Mouse (Mus musculus) heart, embryonic 15.5 days (tissue): Measurements from ENCODE around the gene Prkg1. TPM values are rescaled to one million over a fixed set of nuclear protein-coding genes. Genes with fewer than 3 reads are reported as not detected.

Experiments
- ATAC-seq: fragments of 200-750 bp; cut with Nextera tagmentation; replicated peaks from 2 replicates; pipeline ENCODE4 v1.8.0; 2017; ENCODE audit warnings: low read depth, moderate TSS enrichment; ENCODE audit not compliant: insufficient number of reproducible peaks, insufficient read depth, low FRiP score
- H3K27ac ChIP-seq: fragments of 300-500 bp; sonication (generic); 2 replicates; pipeline ENCODE4 v1.5.1; 2015; ENCODE audit warnings: mild to moderate bottlenecking, inconsistent platforms
- H3K27me3 ChIP-seq: fragments of 300-500 bp; sonication (generic); 2 replicates; pipeline ENCODE4 v1.6.1; 2015; ENCODE audit warnings: inconsistent platforms
- H3K36me3 ChIP-seq: fragments of 300-500 bp; sonication (generic); 2 replicates; pipeline ENCODE4 v1.6.1; 2015; ENCODE audit warnings: mild to moderate bottlenecking, inconsistent platforms
- H3K4me1 ChIP-seq: fragments of 300-500 bp; sonication (generic); replicated peaks from 2 replicates; pipeline ENCODE4 v1.6.1; 2015; ENCODE audit warnings: inconsistent platforms
- H3K4me2 ChIP-seq: fragments of 300-500 bp; sonication (generic); 2 replicates; pipeline ENCODE4 v1.6.1; 2015; ENCODE audit warnings: inconsistent platforms, mild to moderate bottlenecking, moderate library complexity
- H3K4me3 ChIP-seq: fragments of 300-500 bp; sonication (generic); 2 replicates; pipeline ENCODE4 v1.5.1; 2015; ENCODE audit warnings: mild to moderate bottlenecking, inconsistent platforms
- H3K9ac ChIP-seq: fragments of 300-500 bp; sonication (generic); 2 replicates; pipeline ENCODE4 v1.6.1; 2015; ENCODE audit warnings: mild to moderate bottlenecking, inconsistent platforms
- H3K9me3 ChIP-seq: fragments of 300-500 bp; sonication (generic); replicated peaks from 2 replicates; pipeline ENCODE4 v1.6.1; 2016; ENCODE audit warnings: inconsistent platforms
- WGBS: fragments of 180-500 bp; shearing (Covaris S2); methylation state at CpG from one replicate; pipeline ENCODE4 v1.1.7; 2015; ENCODE audit warnings: mixed read lengths; 5-methylcytosine and 5-hydroxymethylcytosine counted together
- polyA plus RNA-seq: library from polyadenylated mRNA; unstranded; fragments of >200 nt; fragmentation: Nextera tagmentation; extraction: Ambion mirVana; gene quantifications from 2 replicates; pipeline ENCODE4 v1.2.1, GENCODE M21; 2015

Gene Prkg1
- polyA plus RNA-seq, 1 experiment from 2014 or later = 6.0 TPM

- no peak for ATAC-seq
- H3K4me3 ChIP-seq = no peak overlapping the region
Observed at GRCm38 (mm10) chr19:30833045-30833651, 931.7 kb downstream of the Prkg1 start.

DNA sequence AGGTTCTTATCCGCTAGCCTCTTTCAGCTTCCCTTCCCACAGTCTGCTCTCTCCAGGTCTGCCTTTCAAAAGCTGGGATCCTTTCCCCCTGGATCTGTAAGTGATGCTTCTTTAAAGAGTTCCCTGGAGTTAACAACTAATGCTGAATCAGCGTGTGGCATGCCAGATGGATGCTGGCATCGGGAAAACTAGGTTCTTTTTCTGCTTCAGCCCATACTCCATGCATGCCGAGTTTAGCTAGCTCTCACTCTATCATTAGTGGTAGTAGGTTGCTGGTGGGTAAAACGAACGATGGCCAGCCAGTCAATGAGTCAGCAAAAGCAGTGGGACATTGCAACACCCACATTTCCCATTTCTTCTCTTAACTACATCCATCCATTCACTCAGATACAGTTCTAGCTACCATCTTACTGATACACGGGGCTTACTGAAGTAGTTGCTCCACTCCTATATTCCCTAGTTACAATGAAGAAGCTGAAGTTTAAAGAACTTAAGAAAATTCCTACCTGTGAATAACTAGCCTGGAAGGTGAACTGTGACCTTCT, 935.5 kb downstream of the Prkg1 start:
- Histone ChIP-seq H3K4me3 (no peak overlapping the region), H3K9me3 (no peaks in the 10 kb centered on the region), H3K27me3 (no peaks in the 10 kb centered on the region), H3K4me2 (no peak overlapping the region), H3K9ac (no peak overlapping the region), H3K27ac (no peak overlapping the region), H3K36me3 (no peaks in the 10 kb centered on the region), H3K4me1 (no peaks in the 10 kb centered on the region)
- 77% methylated on average over 7 of the region's 7 CpGs for WGBS
- ATAC-seq = no peak

More at GRCm38 (mm10) chr19:30833045-30833651, 931.7 kb downstream of the Prkg1 start:
- Histone ChIP-seq H3K9me3 (no peaks in the 10 kb centered on the region), H3K9ac (no peak overlapping the region), H3K36me3 (no peaks in the 10 kb centered on the region), H3K27ac (no peak overlapping the region), H3K4me2 (no peak overlapping the region), H3K4me1 (no peaks in the 10 kb centered on the region), H3K27me3 (no peaks in the 10 kb centered on the region)
- WGBS = 18% methylated on average over 1 of the region's 1 CpGs

DNA sequence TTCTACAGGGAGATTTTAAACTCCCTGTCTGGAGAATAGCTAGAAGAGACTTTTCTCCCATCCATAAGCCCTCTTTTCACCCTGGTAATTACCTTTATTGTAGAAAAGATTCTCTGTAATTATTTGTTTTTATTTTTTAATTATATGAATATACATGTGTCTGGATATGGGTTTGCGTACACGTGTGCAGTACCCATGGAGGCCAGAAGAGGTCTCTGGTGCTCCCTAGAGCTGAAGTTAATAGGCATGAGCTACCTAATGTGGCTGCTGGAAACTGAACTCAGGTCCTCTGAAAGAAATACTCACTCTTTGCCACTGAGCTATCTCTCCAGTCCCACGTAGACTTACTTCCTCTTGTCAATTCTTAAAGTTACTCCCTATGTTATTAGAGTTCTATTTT, 937.0 kb downstream of the Prkg1 start:
- ATAC-seq = no peak
- WGBS = 79% methylated on average over 3 of the region's 3 CpGs
- no peak overlapping the region for H3K27ac ChIP-seq

GRCm38 (mm10) chr19:30826106-30826505, 938.7 kb downstream of the Prkg1 start:
- H3K27ac ChIP-seq = no peak overlapping the region

More for the DNA sequence above, 937.0 kb downstream of the Prkg1 start:
- Histone ChIP-seq H3K9me3 (no peaks in the 10 kb centered on the region), H3K9ac (no peak overlapping the region), H3K36me3 (no peaks in the 10 kb centered on the region), H3K27me3 (no peaks in the 10 kb centered on the region), H3K4me2 (no peak overlapping the region), H3K4me1 (no peaks in the 10 kb centered on the region), H3K4me3 (no peak overlapping the region)

DNA sequence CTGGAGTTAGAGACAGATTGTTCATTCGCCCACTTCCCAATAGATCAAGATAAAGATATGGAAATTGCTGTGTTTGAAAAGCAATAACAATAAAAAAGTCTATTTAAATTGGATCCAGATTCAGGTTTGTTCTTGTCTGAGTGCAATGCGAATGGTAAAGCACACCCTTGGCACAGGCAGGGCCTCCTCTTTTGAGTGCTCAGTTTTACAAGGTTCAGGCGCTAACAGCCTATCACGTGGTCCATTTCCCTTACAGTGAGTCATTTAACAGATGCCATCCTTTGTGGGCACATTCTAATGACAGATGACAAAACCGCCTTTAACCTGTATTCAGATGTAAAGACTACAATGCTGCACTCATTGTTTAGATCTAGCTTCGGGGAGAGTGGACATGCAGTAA, 949.2 kb downstream of the Prkg1 start:
- no peak for ATAC-seq
- Histone ChIP-seq H3K9ac (no peak overlapping the region), H3K4me2 (no peak overlapping the region), H3K9me3 (no peaks in the 10 kb centered on the region), H3K27ac (no peak overlapping the region), H3K27me3 (no peaks in the 10 kb centered on the region), H3K4me1 (no peaks in the 10 kb centered on the region), H3K36me3 (no peaks in the 10 kb centered on the region), H3K4me3 (no peak overlapping the region)
- 72% methylated on average over 6 of the region's 6 CpGs for WGBS

More at GRCm38 (mm10) chr19:30826106-30826505, 938.7 kb downstream of the Prkg1 start:
- H3K36me3 ChIP-seq = no peaks in the 10 kb centered on the region
- H3K4me1 ChIP-seq = no peaks in the 10 kb centered on the region
- no peak overlapping the region for H3K4me2 ChIP-seq
- H3K27me3 ChIP-seq = no peaks in the 10 kb centered on the region
- ATAC-seq = no peak
- no peak overlapping the region for H3K4me3 ChIP-seq
- H3K9me3 ChIP-seq = no peaks in the 10 kb centered on the region
- H3K9ac ChIP-seq = no peak overlapping the region
- 34% methylated on average over 2 of the region's 2 CpGs for WGBS

GRCm38 (mm10) chr19:30806265-30806664, 958.6 kb downstream of the Prkg1 start:
- H3K4me1 ChIP-seq = peaks cover 4% of the 10 kb centered on the region
- no peak overlapping the region for H3K27ac ChIP-seq
- H3K9ac ChIP-seq = no peak overlapping the region
- ATAC-seq = no peak
- no peaks in the 10 kb centered on the region for H3K27me3 ChIP-seq
- no peaks in the 10 kb centered on the region for H3K36me3 ChIP-seq
- no peak overlapping the region for H3K4me3 ChIP-seq
- no peak overlapping the region for H3K4me2 ChIP-seq
- WGBS = 67% methylated on average over 5 of the region's 5 CpGs
- H3K9me3 ChIP-seq = no peaks in the 10 kb centered on the region

DNA sequence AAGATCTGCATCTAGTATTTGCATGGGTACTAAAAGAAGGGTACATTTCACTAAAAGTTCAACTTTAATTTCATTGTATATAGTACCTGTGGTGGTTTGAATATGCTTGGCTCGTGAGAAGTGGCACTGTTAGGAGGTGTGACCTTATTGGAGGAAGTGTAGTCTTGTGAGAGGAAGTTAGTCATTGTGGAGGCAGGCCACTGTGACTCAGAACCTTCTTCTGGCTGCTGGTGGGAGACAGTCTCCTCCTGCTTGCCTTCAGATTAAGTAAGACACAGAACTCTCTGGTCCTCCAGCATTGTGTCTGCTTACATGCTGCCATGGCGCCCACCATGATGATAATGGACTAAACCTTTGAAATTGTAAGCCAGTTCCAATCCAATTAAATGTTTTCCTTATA, 984.0 kb downstream of the Prkg1 start:
- no peak for ATAC-seq

GRCm38 (mm10) chr19:30768316-30768715, 996.5 kb downstream of the Prkg1 start:
- no peaks in the 10 kb centered on the region for H3K36me3 ChIP-seq
- no peak overlapping the region for H3K9ac ChIP-seq
- H3K4me3 ChIP-seq = no peak overlapping the region
- H3K9me3 ChIP-seq = no peaks in the 10 kb centered on the region
- H3K4me1 ChIP-seq = no peaks in the 10 kb centered on the region
- H3K27me3 ChIP-seq = no peaks in the 10 kb centered on the region
- no peak overlapping the region for H3K4me2 ChIP-seq
- H3K27ac ChIP-seq = no peak overlapping the region
- no peak for ATAC-seq
- WGBS = 30% methylated on average over 1 of the region's 1 CpGs

More for the DNA sequence above, 984.0 kb downstream of the Prkg1 start:
- Histone ChIP-seq H3K36me3 (no peaks in the 10 kb centered on the region), H3K4me1 (no peaks in the 10 kb centered on the region), H3K27me3 (no peaks in the 10 kb centered on the region), H3K4me3 (no peak overlapping the region), H3K9me3 (no peaks in the 10 kb centered on the region), H3K9ac (no peak overlapping the region), H3K4me2 (no peak overlapping the region), H3K27ac (no peak overlapping the region)
- WGBS = 72% methylated on average over 2 of the region's 2 CpGs

GRCm38 (mm10) chr19:30744426-30744825, 1020.4 kb downstream of the Prkg1 start:
- no peaks in the 10 kb centered on the region for H3K36me3 ChIP-seq
- no peak overlapping the region for H3K4me3 ChIP-seq
- ATAC-seq = no peak
- H3K9me3 ChIP-seq = no peaks in the 10 kb centered on the region
- no peak overlapping the region for H3K27ac ChIP-seq
- H3K27me3 ChIP-seq = no peaks in the 10 kb centered on the region
- H3K4me2 ChIP-seq = no peak overlapping the region
- no peak overlapping the region for H3K9ac ChIP-seq
- H3K4me1 ChIP-seq = no peaks in the 10 kb centered on the region

DNA sequence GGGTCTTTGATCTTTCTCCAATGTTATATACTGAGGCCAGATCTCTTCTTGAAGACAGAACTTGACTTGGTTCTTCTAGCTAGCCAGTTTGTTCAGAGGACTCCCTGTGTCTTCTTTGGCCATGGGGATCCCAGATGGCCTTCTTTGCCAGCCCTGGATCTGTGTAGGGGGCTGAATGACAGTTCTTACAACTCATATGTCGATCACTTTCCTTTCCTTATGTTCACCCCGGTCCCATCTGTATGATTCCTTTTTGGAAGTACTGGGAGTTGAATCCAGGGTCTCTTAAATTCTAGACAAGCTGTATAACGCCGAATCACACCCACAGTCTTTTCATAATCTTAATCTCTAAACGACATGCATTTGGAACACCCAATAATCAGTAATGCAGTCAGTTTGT, 1065.7 kb downstream of the Prkg1 start:
- no peaks in the 10 kb centered on the region for H3K27me3 ChIP-seq
- H3K4me1 ChIP-seq = no peaks in the 10 kb centered on the region
- no peak overlapping the region for H3K27ac ChIP-seq
- no peak for ATAC-seq
- 88% methylated on average over 5 of the region's 5 CpGs for WGBS
- H3K9ac ChIP-seq = no peak overlapping the region
- no peaks in the 10 kb centered on the region for H3K9me3 ChIP-seq
- no peak overlapping the region for H3K4me3 ChIP-seq
- H3K4me2 ChIP-seq = no peak overlapping the region
- no peaks in the 10 kb centered on the region for H3K36me3 ChIP-seq

- H3K4me2 ChIP-seq = no peak overlapping the region
- no peak overlapping the region for H3K9ac ChIP-seq
- no peaks in the 10 kb centered on the region for H3K36me3 ChIP-seq
- ATAC-seq = no peak
- H3K27me3 ChIP-seq = no peaks in the 10 kb centered on the region
- WGBS = 89% methylated on average over 2 of the region's 2 CpGs
- H3K27ac ChIP-seq = no peak overlapping the region
- no peak overlapping the region for H3K4me3 ChIP-seq
- no peaks in the 10 kb centered on the region for H3K9me3 ChIP-seq
- H3K4me1 ChIP-seq = no peaks in the 10 kb centered on the region
Observed at GRCm38 (mm10) chr19:30691258-30691657, 1073.6 kb downstream of the Prkg1 start.

DNA sequence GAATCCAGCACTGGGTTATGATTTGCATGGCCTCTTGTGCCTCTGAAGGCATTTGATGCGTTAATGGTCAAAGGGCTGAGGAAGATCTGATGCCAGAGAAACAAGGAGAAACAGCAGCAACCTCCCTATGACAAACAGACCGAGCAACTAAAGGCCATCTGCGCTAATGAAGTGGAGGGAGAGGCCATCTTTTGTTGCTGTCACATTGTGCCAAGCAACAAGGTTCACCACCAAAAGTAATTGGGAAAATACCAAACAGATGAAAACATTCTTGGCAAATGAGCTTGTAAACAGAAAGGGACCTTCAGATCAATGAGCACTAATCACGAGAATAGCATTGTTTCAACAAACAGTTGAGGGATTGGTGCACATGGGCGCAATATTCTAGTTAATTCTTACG, 1074.1 kb downstream of the Prkg1 start:
- Histone ChIP-seq H3K4me1 (no peaks in the 10 kb centered on the region), H3K4me2 (no peak overlapping the region), H3K4me3 (no peak overlapping the region), H3K9me3 (no peaks in the 10 kb centered on the region), H3K27me3 (no peaks in the 10 kb centered on the region), H3K36me3 (no peaks in the 10 kb centered on the region), H3K27ac (no peak overlapping the region), H3K9ac (no peak overlapping the region)
- no peak for ATAC-seq
- 82% methylated on average over 6 of the region's 6 CpGs for WGBS
